ENCODE assay signal across 25 mouse cellular contexts in the genomic region with DNA sequence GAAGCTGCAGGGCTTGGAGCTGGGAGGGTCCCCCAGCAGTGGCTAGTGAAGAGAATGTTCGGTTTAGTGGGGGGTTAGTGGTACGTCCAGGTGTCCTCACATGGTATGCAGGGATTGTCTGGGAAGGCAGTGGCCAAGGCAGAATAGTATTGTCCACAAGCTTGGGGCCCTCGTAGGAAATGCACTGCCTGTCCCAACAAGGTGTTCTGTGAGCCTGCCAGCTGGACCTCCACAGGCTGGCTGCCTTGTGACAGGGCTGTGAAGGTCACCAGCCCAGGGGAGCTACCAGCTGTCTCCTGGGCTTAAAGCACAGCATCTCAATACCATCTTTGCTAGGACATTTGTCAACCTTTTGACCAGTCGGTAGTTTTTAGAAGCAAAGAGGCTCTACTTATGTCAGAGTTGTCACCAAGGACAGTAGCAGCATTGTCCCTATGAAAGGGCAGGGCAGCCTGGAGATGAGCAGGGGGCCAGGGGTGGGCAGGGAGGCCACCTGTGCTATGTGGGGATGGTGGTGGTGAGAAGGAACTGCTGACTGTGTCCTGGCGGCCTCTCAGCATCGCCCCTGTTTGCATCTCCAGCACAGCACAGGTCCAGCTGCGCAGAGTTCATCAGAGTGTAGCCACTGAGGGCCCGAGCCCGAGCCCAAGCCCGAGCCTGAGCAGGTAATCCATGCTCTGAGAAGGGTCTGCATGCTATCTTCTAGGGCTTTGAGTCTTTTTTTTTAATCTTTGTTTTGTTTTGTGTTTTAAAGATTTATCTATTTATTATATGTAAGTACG. TPM values are rescaled to one million over a fixed set of nuclear protein-coding genes. Genes with fewer than 3 reads are reported as not detected.
A peak's percentile ranks its signal among the peaks of the same experiment; 100 is the strongest.
DNase-seq lines count a peak whose midpoint lies in the region; ATAC-seq and TF ChIP-seq lines count a peak whose summit lies in the region.
"Had no signal": no experiment of that assay in that cellular context is flagged by ENCODE, and none has a peak within 500 bp of the region (broad histone marks: within the 10 kb centered on the region; RNA-seq: fewer than 3 reads in every experiment).

No protein-coding gene starts in this region.

- DNase-seq in heart, adult 11 months: peak; percentile 98
- DNase-seq in heart, embryonic 10.5 days (ENCODE audit: low spot score): no peak
- no peak for DNase-seq in midbrain, embryonic 14.5 days
- no peak for DNase-seq in heart, postnatal 0 days (ENCODE audit: low spot score)
- DNase-seq in urinary bladder, postnatal 10 days (ENCODE audit: low spot score): no peak
- DNase-seq: adrenal gland, adult 8-10 months; cerebellum, adult 18-20 months; kidney, adult 8-10 months; kidney, postnatal 10 days; liver; lung, postnatal 36 days; right cerebral cortex, adult 18-20 months; thymus, postnatal 36 days had no signal

- no peak for ATAC-seq in midbrain, embryonic 13.5 days
- ATAC-seq in midbrain, embryonic 14.5 days (ENCODE audit: low FRiP score, low TSS enrichment): no peak
- no peak for ATAC-seq in heart, postnatal 0 days (ENCODE audit: insufficient read depth, low read depth)
- no peak for ATAC-seq in neural tube, embryonic 15.5 days (ENCODE audit: low FRiP score)
- ATAC-seq: activated CD4-positive, CD25-positive, alpha-beta regulatory T cell, adult 4 months; forebrain, embryonic 15.5 days; hindbrain, embryonic 16.5 days; intestine, embryonic 15.5 days had no signal

- no peak for TF ChIP-seq CTCF in heart, postnatal 0 days (IDR thresholded peaks at IDR 0.05; ENCODE audit: low read depth)

- no peak for TF ChIP-seq EP300 in heart, postnatal 0 days (IDR thresholded peaks at IDR 0.05; ENCODE audit: low read depth)

- no peaks in the 10 kb centered on the region for H3K27me3 ChIP-seq in heart, embryonic 10.5 days (ENCODE audit: insufficient read depth, poor library complexity, severe bottlenecking)
- no peaks in the 10 kb centered on the region for H3K27me3 ChIP-seq in midbrain, embryonic 13.5 days
- no peaks in the 10 kb centered on the region for H3K27me3 ChIP-seq in midbrain, embryonic 14.5 days (ENCODE audit: control insufficient read depth, insufficient read depth, low read length)
- no peaks in the 10 kb centered on the region for H3K27me3 ChIP-seq in heart, postnatal 0 days (ENCODE audit: control insufficient read depth, insufficient read depth, low read length)
- H3K27me3 ChIP-seq in neural tube, embryonic 15.5 days (replicated peaks): no peaks in the 10 kb centered on the region
- H3K27me3 ChIP-seq: forebrain, embryonic 15.5 days; intestine, embryonic 15.5 days; liver, embryonic 15.5 days; lung, embryonic 15.5 days; neural tube, embryonic 12.5 days; stomach, embryonic 15.5 days had no signal

- peaks cover 29% of the 10 kb centered on the region for H3K4me1 ChIP-seq in heart, embryonic 10.5 days
- peaks cover 33% of the 10 kb centered on the region for H3K4me1 ChIP-seq in midbrain, embryonic 13.5 days (replicated peaks)
- H3K4me1 ChIP-seq in midbrain, embryonic 14.5 days (ENCODE audit: control insufficient read depth, insufficient read depth, low read length): peaks cover 11% of the 10 kb centered on the region
- peaks cover 7% of the 10 kb centered on the region; the same call in 1 of the 2 replicates for H3K4me1 ChIP-seq in heart, postnatal 0 days (ENCODE audit: control insufficient read depth, insufficient read depth)
- peaks cover 36% of the 10 kb centered on the region for H3K4me1 ChIP-seq in neural tube, embryonic 15.5 days

- H3K27ac ChIP-seq in heart, embryonic 10.5 days: no peak overlapping the region
- H3K27ac ChIP-seq in midbrain, embryonic 13.5 days: no peak overlapping the region
- no peak overlapping the region for H3K27ac ChIP-seq in midbrain, embryonic 14.5 days (replicated peaks; ENCODE audit: low read depth, low read length)
- H3K27ac ChIP-seq in heart, postnatal 0 days (ENCODE audit: low read depth): peak overlapping the region; percentile 43
- no peak overlapping the region for H3K27ac ChIP-seq in neural tube, embryonic 15.5 days (replicated peaks)
- H3K27ac ChIP-seq: forebrain, embryonic 15.5 days; hindbrain, embryonic 10.5 days; intestine, embryonic 15.5 days; limb, embryonic 10.5 days; liver, embryonic 15.5 days; lung, embryonic 15.5 days; neural tube, embryonic 12.5 days; stomach, embryonic 15.5 days had no signal

- no peak overlapping the region for H3K4me2 ChIP-seq in midbrain, embryonic 13.5 days (replicated peaks)
- no peak overlapping the region for H3K4me2 ChIP-seq in midbrain, embryonic 14.5 days (ENCODE audit: low read length)
- no peak overlapping the region for H3K4me2 ChIP-seq in heart, postnatal 0 days (ENCODE audit: low read depth, low read length)
- H3K4me2 ChIP-seq in neural tube, embryonic 15.5 days: no peak overlapping the region
- H3K4me2 ChIP-seq: forebrain, embryonic 15.5 days; intestine, embryonic 15.5 days; liver, embryonic 15.5 days; lung, embryonic 15.5 days; neural tube, embryonic 12.5 days; stomach, embryonic 15.5 days had no signal

- H3K36me3 ChIP-seq in heart, embryonic 10.5 days: peaks cover 55% of the 10 kb centered on the region
- peaks cover 44% of the 10 kb centered on the region for H3K36me3 ChIP-seq in midbrain, embryonic 13.5 days
- H3K36me3 ChIP-seq in midbrain, embryonic 14.5 days (ENCODE audit: control insufficient read depth, insufficient read depth, low read length): peaks cover 43% of the 10 kb centered on the region
- H3K36me3 ChIP-seq in heart, postnatal 0 days (replicated peaks; ENCODE audit: control insufficient read depth, insufficient read depth, low read length): peaks cover 49% of the 10 kb centered on the region
- H3K36me3 ChIP-seq in neural tube, embryonic 15.5 days: peaks cover 47% of the 10 kb centered on the region

- H3K4me3 ChIP-seq in heart, embryonic 10.5 days: no peak overlapping the region
- no peak overlapping the region for H3K4me3 ChIP-seq in midbrain, embryonic 13.5 days (replicated peaks)
- no peak overlapping the region for H3K4me3 ChIP-seq in midbrain, embryonic 14.5 days (replicated peaks; ENCODE audit: low read depth, low read length)
- no peak overlapping the region for H3K4me3 ChIP-seq in heart, postnatal 0 days (ENCODE audit: low read depth, low read length)
- H3K4me3 ChIP-seq in neural tube, embryonic 15.5 days (replicated peaks): no peak overlapping the region
- H3K4me3 ChIP-seq: forebrain, embryonic 15.5 days; hindbrain, embryonic 10.5 days; intestine, embryonic 15.5 days; limb, embryonic 10.5 days; liver, embryonic 15.5 days; lung, embryonic 15.5 days; neural tube, embryonic 12.5 days; stomach, embryonic 15.5 days had no signal

- H3K9ac ChIP-seq in midbrain, embryonic 13.5 days (replicated peaks): 0 out of 2 replicates have a peak overlapping the region, but pooled peaks have one; percentile 39
- no peak overlapping the region; the same call in 1 of the 2 replicates for H3K9ac ChIP-seq in midbrain, embryonic 14.5 days (replicated peaks; ENCODE audit: low read length)
- H3K9ac ChIP-seq in heart, postnatal 0 days (replicated peaks; ENCODE audit: low read depth, low read length): no peak overlapping the region
- 0 out of 2 replicates have a peak overlapping the region, but pooled peaks have one; percentile 11 for H3K9ac ChIP-seq in neural tube, embryonic 15.5 days (replicated peaks)
- H3K9ac ChIP-seq: forebrain, embryonic 15.5 days; intestine, embryonic 15.5 days; liver, embryonic 15.5 days; lung, embryonic 15.5 days; neural tube, embryonic 12.5 days; stomach, embryonic 15.5 days had no signal

- no peaks in the 10 kb centered on the region for H3K9me3 ChIP-seq in heart, embryonic 10.5 days
- no peaks in the 10 kb centered on the region for H3K9me3 ChIP-seq in midbrain, embryonic 13.5 days
- no peaks in the 10 kb centered on the region for H3K9me3 ChIP-seq in midbrain, embryonic 14.5 days (ENCODE audit: control insufficient read depth, low read length)
- no peaks in the 10 kb centered on the region for H3K9me3 ChIP-seq in heart, postnatal 0 days (replicated peaks; ENCODE audit: control insufficient read depth, low read length)
- H3K9me3 ChIP-seq in neural tube, embryonic 15.5 days (replicated peaks): no peaks in the 10 kb centered on the region
- H3K9me3 ChIP-seq: forebrain, embryonic 15.5 days; hindbrain, embryonic 10.5 days; intestine, embryonic 15.5 days; limb, embryonic 10.5 days; liver, embryonic 15.5 days; lung, embryonic 15.5 days; neural tube, embryonic 12.5 days; stomach, embryonic 15.5 days had no signal

- WGBS in heart, embryonic 10.5 days: 89% methylated on average over 11 of the region's 11 CpGs
- WGBS in midbrain, embryonic 13.5 days: 91% methylated on average over 11 of the region's 11 CpGs
- 93% methylated on average over 11 of the region's 11 CpGs for WGBS in midbrain, embryonic 14.5 days
- WGBS in heart, postnatal 0 days: 84% methylated on average over 11 of the region's 11 CpGs
- 95% methylated on average over 11 of the region's 11 CpGs for WGBS in neural tube, embryonic 15.5 days

RNA-seq across cellular contexts. Expression of a gene that starts 3.8 kb away (rescaled TPM):
- 432 and 538 TPM in 2 replicates for polyA plus RNA-seq in heart, embryonic 10.5 days (2016; fragmentation: Nextera tagmentation; extraction: Ambion mirVana)
- polyA plus RNA-seq in midbrain, embryonic 13.5 days (2015; fragmentation: Nextera tagmentation; extraction: Ambion mirVana): 244 and 265 TPM in 2 replicates
- 274 and 323 TPM in 2 replicates for polyA plus RNA-seq in midbrain, embryonic 14.5 days (2014; fragmentation: Nextera tagmentation; extraction: Ambion mirVana)
- total RNA-seq in heart, postnatal 0 days (2014; rRNA removed; ENCODE audit: low replicate concordance): 838 and 847 TPM in 2 replicates
- polyA plus RNA-seq in heart, postnatal 0 days (2015; fragmentation: Nextera tagmentation; extraction: Ambion mirVana): 1,203 and 1,284 TPM in 2 replicates
- polyA plus RNA-seq in neural tube, embryonic 15.5 days (2015; fragmentation: Nextera tagmentation; extraction: Ambion mirVana): 353 and 368 TPM in 2 replicates

RNA-seq across cellular contexts. Expression of a gene that starts 8.1 kb away (rescaled TPM):
- 61.2 and 72.0 TPM in 2 replicates for polyA plus RNA-seq in heart, embryonic 10.5 days (2016; fragmentation: Nextera tagmentation; extraction: Ambion mirVana)
- polyA plus RNA-seq in midbrain, embryonic 13.5 days (2015; fragmentation: Nextera tagmentation; extraction: Ambion mirVana): 20.9 and 22.3 TPM in 2 replicates
- polyA plus RNA-seq in midbrain, embryonic 14.5 days (2014; fragmentation: Nextera tagmentation; extraction: Ambion mirVana): 15.1 and 16.7 TPM in 2 replicates
- total RNA-seq in heart, postnatal 0 days (2014; rRNA removed; ENCODE audit: low replicate concordance): 27.2 and 27.7 TPM in 2 replicates
- polyA plus RNA-seq in heart, postnatal 0 days (2015; fragmentation: Nextera tagmentation; extraction: Ambion mirVana): 22.8 and 25.7 TPM in 2 replicates
- polyA plus RNA-seq in neural tube, embryonic 15.5 days (2015; fragmentation: Nextera tagmentation; extraction: Ambion mirVana): 27.9 and 34.6 TPM in 2 replicates

RNA-seq across cellular contexts. Expression of a gene that starts 8.6 kb away (rescaled TPM):
- polyA plus RNA-seq in heart, embryonic 10.5 days (2016; fragmentation: Nextera tagmentation; extraction: Ambion mirVana): 40.2 and 58.0 TPM in 2 replicates
- 62.9 and 66.1 TPM in 2 replicates for polyA plus RNA-seq in midbrain, embryonic 13.5 days (2015; fragmentation: Nextera tagmentation; extraction: Ambion mirVana)
- 42.5 and 49.3 TPM in 2 replicates for polyA plus RNA-seq in midbrain, embryonic 14.5 days (2014; fragmentation: Nextera tagmentation; extraction: Ambion mirVana)
- total RNA-seq in heart, postnatal 0 days (2014; rRNA removed; ENCODE audit: low replicate concordance): 88.9 and 96.2 TPM in 2 replicates
- polyA plus RNA-seq in heart, postnatal 0 days (2015; fragmentation: Nextera tagmentation; extraction: Ambion mirVana): 24.8 and 30.3 TPM in 2 replicates
- polyA plus RNA-seq in neural tube, embryonic 15.5 days (2015; fragmentation: Nextera tagmentation; extraction: Ambion mirVana): 48.6 and 50.4 TPM in 2 replicates

RNA-seq across cellular contexts. Expression of a gene that starts 26.4 kb away (rescaled TPM):
- 56.4 and 76.5 TPM in 2 replicates for polyA plus RNA-seq in heart, embryonic 10.5 days (2016; fragmentation: Nextera tagmentation; extraction: Ambion mirVana)
- polyA plus RNA-seq in midbrain, embryonic 13.5 days (2015; fragmentation: Nextera tagmentation; extraction: Ambion mirVana): 91.4 and 98.4 TPM in 2 replicates
- polyA plus RNA-seq in midbrain, embryonic 14.5 days (2014; fragmentation: Nextera tagmentation; extraction: Ambion mirVana): 51.5 and 65.4 TPM in 2 replicates
- total RNA-seq in heart, postnatal 0 days (2014; rRNA removed; ENCODE audit: low replicate concordance): 41.4 and 59.7 TPM in 2 replicates
- 18.4 and 22.9 TPM in 2 replicates for polyA plus RNA-seq in heart, postnatal 0 days (2015; fragmentation: Nextera tagmentation; extraction: Ambion mirVana)
- polyA plus RNA-seq in neural tube, embryonic 15.5 days (2015; fragmentation: Nextera tagmentation; extraction: Ambion mirVana): 46.8 and 49.6 TPM in 2 replicates

RNA-seq across cellular contexts. Expression of a gene that starts 39.6 kb away (rescaled TPM):
- 774 and 882 TPM in 2 replicates for polyA plus RNA-seq in heart, embryonic 10.5 days (2016; fragmentation: Nextera tagmentation; extraction: Ambion mirVana)
- polyA plus RNA-seq in midbrain, embryonic 13.5 days (2015; fragmentation: Nextera tagmentation; extraction: Ambion mirVana): 631 and 653 TPM in 2 replicates
- polyA plus RNA-seq in midbrain, embryonic 14.5 days (2014; fragmentation: Nextera tagmentation; extraction: Ambion mirVana): 622 and 707 TPM in 2 replicates
- total RNA-seq in heart, postnatal 0 days (2014; rRNA removed; ENCODE audit: low replicate concordance): 1,030 and 1,317 TPM in 2 replicates
- polyA plus RNA-seq in heart, postnatal 0 days (2015; fragmentation: Nextera tagmentation; extraction: Ambion mirVana): 499 and 510 TPM in 2 replicates
- polyA plus RNA-seq in neural tube, embryonic 15.5 days (2015; fragmentation: Nextera tagmentation; extraction: Ambion mirVana): 544 and 638 TPM in 2 replicates

Comparison
In these comparisons a context has a peak if more than half of its experiments do, and no peak if none do; other contexts are left out.
1. H3K9ac ChIP-seq: peak in midbrain, embryonic 13.5 days (single experiment) and neural tube, embryonic 15.5 days (single experiment); none in midbrain, embryonic 14.5 days (single experiment) and heart, postnatal 0 days (single experiment).